Mouse (Mus musculus) spleen, postnatal 0 days (tissue): ENCODE data around the gene Fastkd3. TPM values are rescaled to one million over a fixed set of nuclear protein-coding genes. Genes with fewer than 3 reads are reported as not detected.

Experiments
- polyA plus RNA-seq: library from polyadenylated mRNA; unstranded; fragments of >200 nt; fragmentation: Nextera tagmentation; extraction: Ambion mirVana; gene quantifications from 2 replicates; pipeline ENCODE4 v1.2.1, GENCODE M21; 2015

Fastkd3 gene
- polyA plus RNA-seq = 14.6 and 17.0 TPM in 2 replicates

DNA sequence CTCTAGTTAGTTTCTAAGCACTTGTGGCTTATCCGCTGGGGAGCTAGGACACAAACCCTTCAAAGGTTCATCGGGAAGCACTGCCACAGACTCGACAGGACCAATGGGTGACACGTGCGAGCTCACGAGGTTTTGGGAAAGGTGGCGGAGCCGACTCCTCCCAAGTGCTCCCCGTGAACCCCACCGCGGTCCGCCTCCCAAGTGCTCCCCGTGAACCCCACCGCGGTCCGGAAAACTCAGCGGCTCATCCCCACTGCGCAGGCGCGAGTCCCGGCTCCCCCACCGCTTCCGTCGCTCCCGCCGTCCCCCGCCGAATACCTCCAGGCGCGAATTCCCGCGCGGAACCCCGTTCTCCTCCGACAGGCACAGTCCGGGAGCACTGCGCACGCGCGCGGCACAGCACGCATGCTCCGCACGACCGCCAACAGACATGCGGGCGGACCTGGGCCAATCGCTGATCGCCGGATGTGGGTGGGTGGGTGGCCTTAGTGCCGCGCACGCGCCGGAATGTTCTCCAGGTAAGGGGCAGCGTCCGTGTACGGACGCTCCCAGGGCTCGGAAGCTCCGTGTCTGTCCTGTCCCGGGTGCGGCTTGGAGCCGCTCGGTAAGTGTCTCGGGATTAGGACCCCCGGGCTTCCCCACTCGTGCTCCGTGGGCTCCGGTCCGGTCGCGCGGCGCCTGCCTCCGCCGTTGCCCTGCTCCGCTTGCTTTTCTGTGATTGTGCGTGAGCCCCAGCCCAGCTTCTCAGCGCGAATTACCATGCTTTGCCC is at the start of gene Fastkd3, which contains the start of gene Mtrr:
Gene Fastkd3, plus strand, starts transcription at position 488 of the 770 bp plus-strand sequence.
Gene Mtrr, minus strand, starts transcription at position 403 of the 770 bp plus-strand sequence.

DNA sequence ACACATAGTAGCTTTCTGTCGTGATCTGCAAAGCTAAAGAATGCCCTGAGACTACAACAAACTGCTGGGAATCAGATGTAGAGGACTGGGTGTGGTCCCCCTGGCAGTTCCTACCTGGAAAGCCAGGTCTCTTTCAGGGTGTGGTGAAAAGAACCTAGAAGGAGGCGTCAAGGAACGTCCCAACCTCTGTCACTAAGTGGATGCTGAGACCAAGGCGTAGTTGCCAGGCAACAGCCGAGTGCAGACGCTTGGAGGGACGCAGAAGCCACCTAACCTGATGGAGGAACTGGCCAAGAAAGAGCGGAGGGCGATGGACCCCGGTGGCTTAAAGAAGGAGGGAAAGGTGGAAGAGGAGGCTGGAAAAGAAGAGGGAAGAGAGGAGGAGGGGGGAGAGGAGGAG is 15.2 kb downstream of the Fastkd3 start, which contains the start of gene 1700001L19Rik:
Gene 1700001L19Rik, plus strand, starts transcription at position 223 of the 400 bp plus-strand sequence.

Other genes with a start within 250 kb of the Fastkd3 start
- 13.2 and 13.9 TPM in 2 replicates for gene Mtrr, start 85 bp upstream of the Fastkd3 start, polyA plus RNA-seq
- 0.17 TPM in 1 of 2 replicates, not detected in the other for gene 1700001L19Rik, start 15.2 kb downstream of the Fastkd3 start, polyA plus RNA-seq